Mouse (Mus musculus) intestine, embryonic 15.5 days (tissue): Measurements from ENCODE around the gene Armh3. TPM values are rescaled to one million over a fixed set of nuclear protein-coding genes. Genes with fewer than 3 reads are reported as not detected.

ENCODE experiments used
- ATAC-seq: fragments of 200-750 bp; cut with Nextera tagmentation; 2 replicates; pipeline ENCODE4 v1.8.0; 2017; ENCODE audit warnings: moderate TSS enrichment, moderate library complexity
- H3K27ac ChIP-seq: fragments of 300-500 bp; sonication (generic); 2 replicates; pipeline ENCODE4 v1.5.1; 2015; ENCODE audit warnings: mild to moderate bottlenecking, inconsistent platforms
- H3K27me3 ChIP-seq: fragments of 300-500 bp; sonication (generic); replicated peaks from 2 replicates; pipeline ENCODE4 v1.6.1; 2015; ENCODE audit warnings: inconsistent platforms
- H3K36me3 ChIP-seq: fragments of 300-500 bp; sonication (generic); 2 replicates; pipeline ENCODE4 v1.6.1; 2015; ENCODE audit warnings: inconsistent platforms
- H3K4me1 ChIP-seq: fragments of 300-500 bp; sonication (generic); replicated peaks from 2 replicates; pipeline ENCODE4 v1.6.1; 2015; ENCODE audit warnings: inconsistent platforms
- H3K4me2 ChIP-seq: fragments of 300-500 bp; sonication (generic); replicated peaks from 2 replicates; pipeline ENCODE4 v1.6.1; 2015; ENCODE audit warnings: mild to moderate bottlenecking, inconsistent platforms
- H3K4me3 ChIP-seq: fragments of 300-500 bp; sonication (generic); replicated peaks from 2 replicates; pipeline ENCODE4 v1.5.1; 2015; ENCODE audit warnings: inconsistent platforms
- H3K9ac ChIP-seq: fragments of 300-500 bp; sonication (generic); 2 replicates; pipeline ENCODE4 v1.6.1; 2015; ENCODE audit warnings: inconsistent platforms
- H3K9me3 ChIP-seq: fragments of 300-500 bp; sonication (generic); 2 replicates; pipeline ENCODE4 v1.6.1; 2016; ENCODE audit warnings: inconsistent platforms
- WGBS: fragments of 180-500 bp; shearing (Covaris S2); methylation state at CpG from one replicate; pipeline ENCODE4 v1.1.7; 2015; 5-methylcytosine and 5-hydroxymethylcytosine counted together
- polyA plus RNA-seq: library from polyadenylated mRNA; unstranded; fragments of >200 nt; fragmentation: Nextera tagmentation; extraction: Ambion mirVana; gene quantifications from 2 replicates; pipeline ENCODE4 v1.2.1, GENCODE M21; 2015

Gene Armh3
- polyA plus RNA-seq, 1 experiment from 2014 or later: 15.5 TPM

DNA sequence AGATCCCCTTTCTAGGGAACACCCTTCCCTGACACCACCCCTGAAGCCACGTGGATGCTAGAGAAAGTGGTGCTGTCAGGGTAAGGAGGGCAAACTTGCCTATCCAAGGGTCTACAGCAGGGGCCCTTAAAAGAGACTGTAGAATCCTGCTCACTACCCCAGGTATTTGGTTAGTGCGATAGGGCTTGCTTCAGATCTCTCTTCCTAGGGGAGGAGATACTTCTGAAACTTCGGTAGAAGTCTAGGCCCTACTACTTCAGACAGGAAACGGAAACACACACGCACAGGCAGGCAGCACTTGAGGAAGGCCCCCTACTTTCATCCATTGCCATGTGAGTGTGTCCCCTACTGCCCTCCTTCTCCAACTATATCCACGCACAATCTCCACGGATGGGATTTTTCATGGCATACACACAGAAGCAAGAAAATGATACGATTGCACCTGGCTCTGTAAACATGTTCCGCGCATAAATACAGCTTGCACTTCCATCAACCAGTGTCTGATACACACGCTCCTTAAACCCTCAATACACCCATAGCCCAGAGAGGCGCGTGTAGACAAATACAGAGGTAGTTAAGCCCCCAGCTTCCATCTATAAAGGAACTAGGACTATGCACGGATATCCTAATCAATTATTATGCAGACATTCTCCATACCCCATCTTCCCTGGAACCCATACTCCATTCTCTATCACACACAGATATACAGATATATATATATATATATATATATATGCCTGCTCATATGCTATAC lies 42.0 kb upstream of the Armh3 start:
- WGBS: 39% methylated on average over 14 of the region's 14 CpGs
- Histone ChIP-seq H3K4me2 (peak overlapping the region; percentile 90), H3K4me3 (peak overlapping the region; percentile 75), H3K4me1 (peaks cover 58% of the 10 kb centered on the region), H3K27me3 (no peaks in the 10 kb centered on the region), H3K36me3 (peaks cover 10% of the 10 kb centered on the region), H3K9me3 (no peaks in the 10 kb centered on the region), H3K27ac (peak overlapping the region; percentile 93), H3K9ac (peak overlapping the region; percentile 87)
- ATAC-seq: no peak

DNA sequence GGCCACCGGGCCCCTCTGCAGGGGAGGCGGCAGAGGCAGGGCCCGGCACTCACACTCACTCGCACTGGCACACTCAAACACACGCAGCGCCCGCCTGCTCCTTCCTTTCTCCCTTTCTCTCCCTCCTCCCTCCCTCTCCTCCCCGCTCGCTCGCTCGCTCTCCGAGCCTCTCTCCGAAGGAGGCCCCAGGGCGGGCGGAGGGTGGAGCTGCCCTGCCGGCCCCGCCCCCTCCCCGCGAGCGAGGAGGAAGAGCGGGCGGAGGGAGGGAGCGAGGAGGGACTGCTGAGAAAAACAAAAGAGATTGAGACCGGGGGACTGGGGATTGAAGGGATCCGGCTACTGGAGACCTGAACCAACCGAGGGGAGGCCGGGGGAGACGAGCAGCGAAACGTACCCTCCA lies 41.2 kb upstream of the Armh3 start:
- Histone ChIP-seq H3K4me2 (peak overlapping the region; percentile 90), H3K4me1 (peaks cover 58% of the 10 kb centered on the region), H3K9me3 (no peaks in the 10 kb centered on the region), H3K9ac (peak overlapping the region; percentile 87), H3K27ac (peak overlapping the region; percentile 93), H3K4me3 (peak overlapping the region; percentile 75), H3K36me3 (peaks cover 19% of the 10 kb centered on the region), H3K27me3 (no peaks in the 10 kb centered on the region)
- peak; percentile 83 for ATAC-seq
- 2% methylated on average over 24 of the region's 30 CpGs for WGBS

DNA sequence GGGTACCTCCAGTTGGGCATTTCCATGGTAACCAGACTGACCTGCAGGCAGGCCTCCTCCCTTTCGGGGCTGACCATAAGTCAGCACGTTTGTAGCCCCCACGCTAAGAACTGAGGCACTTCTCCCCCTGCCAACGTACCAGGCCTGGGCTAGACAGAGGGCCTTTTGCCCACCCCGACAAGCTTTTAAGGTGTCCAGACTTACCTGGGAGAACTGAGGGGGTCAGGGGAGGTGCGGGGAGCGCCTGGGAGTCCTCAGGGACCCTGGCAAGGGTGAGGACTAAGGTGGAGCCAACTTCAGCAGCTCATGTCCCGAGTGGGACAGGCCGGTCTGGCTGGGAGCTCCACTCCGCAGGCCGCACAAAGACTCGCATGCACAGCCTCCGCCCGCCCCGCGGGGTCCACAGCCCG lies 40.6 kb upstream of the Armh3 start:
- H3K27ac ChIP-seq: peak overlapping the region; percentile 93
- peak overlapping the region; percentile 87 for H3K9ac ChIP-seq
- peak overlapping the region; percentile 75 for H3K4me3 ChIP-seq
- peak; percentile 48 for ATAC-seq
- peak overlapping the region; percentile 90 for H3K4me2 ChIP-seq
- H3K27me3 ChIP-seq: no peaks in the 10 kb centered on the region
- peaks cover 55% of the 10 kb centered on the region for H3K4me1 ChIP-seq
- WGBS: 0% methylated on average over 17 of the region's 17 CpGs
- H3K9me3 ChIP-seq: no peaks in the 10 kb centered on the region
- peaks cover 25% of the 10 kb centered on the region for H3K36me3 ChIP-seq

DNA sequence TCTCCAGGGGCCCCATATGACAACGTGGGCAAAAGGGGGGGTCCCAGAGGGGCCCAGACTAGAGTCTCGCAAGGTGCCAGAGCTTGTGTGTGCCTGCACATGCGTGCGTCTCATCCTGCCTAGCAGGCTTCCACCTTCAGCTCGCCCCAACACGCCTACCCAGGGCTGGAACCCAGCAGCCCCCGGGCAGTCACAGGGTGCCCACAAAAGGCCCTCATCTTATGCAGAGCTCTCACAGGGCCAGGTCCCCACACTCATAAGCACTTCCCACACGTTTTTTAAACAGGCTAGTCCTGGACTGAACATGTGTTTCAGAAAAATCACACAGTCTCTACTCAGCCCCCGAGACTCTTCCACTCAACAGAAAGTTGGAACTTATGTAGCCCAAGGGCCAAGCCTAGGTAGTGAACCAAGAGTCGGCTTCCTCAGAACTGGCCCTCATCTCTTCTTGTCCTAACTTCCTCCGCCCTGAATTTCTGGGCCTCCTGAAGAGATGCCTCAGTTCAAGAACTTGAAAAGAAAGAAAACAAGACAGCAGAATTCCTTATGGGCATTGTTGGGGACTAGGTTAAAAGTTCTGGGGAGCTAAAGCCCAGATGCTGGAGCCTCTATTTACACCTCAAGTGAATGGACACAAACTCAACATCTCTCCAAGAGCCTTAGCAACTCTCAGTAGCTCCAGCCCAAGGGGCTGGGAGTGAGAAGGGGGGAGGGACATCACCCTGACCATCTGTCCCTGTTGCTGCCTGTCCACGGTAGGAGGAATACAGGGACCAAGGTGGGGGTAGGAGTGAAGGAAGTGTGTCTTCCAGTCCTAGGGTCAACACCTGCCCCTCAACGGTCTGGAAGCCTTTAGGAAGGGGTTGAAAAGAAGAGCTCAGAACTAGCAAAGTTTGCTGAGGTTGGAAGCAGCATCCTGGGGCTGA lies 39.9 kb upstream of the Armh3 start:
- Histone ChIP-seq H3K27ac (peak overlapping the region; percentile 93; the same call in 1 of the 2 replicates), H3K4me1 (peaks cover 50% of the 10 kb centered on the region), H3K4me2 (peak overlapping the region; percentile 90), H3K9me3 (no peaks in the 10 kb centered on the region), H3K36me3 (peaks cover 30% of the 10 kb centered on the region), H3K9ac (peak overlapping the region; percentile 87), H3K27me3 (no peaks in the 10 kb centered on the region), H3K4me3 (peak overlapping the region; percentile 75)
- 7% methylated on average over 13 of the region's 13 CpGs for WGBS
- ATAC-seq: no peak

DNA sequence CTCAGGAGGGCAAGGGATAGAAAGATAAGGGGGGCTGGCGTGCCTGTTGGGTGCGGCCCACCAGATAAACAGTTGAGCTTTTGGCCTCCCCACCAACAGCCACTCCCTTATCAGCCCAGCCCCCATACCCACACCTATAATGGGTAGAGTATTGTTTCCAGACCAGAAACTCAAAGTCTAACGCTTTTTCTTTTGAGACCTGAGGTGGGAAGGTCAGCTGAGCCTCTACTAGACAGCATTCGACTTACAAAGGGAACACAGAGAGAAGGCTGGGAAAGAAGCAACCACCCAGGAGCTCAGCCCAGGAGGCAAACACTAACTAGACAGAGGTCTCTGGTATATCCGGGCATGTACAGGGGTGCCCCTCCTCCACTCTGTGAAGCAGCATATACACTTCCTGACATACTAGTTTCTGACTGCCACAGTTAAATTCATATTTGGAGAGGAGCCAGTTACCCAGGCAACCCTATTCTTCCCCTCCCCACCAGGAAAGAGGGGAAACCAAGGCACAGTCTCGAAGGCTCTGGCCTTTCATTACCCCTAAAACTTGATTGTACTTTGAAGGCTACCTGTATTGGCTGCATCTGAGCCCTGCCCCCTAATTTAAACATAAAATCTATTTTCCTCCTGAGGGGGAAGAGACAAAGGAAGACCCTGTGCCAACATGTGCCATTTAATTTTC lies 39.1 kb upstream of the Armh3 start:
- H3K27me3 ChIP-seq: no peaks in the 10 kb centered on the region
- no peaks in the 10 kb centered on the region for H3K9me3 ChIP-seq
- peak overlapping the region; percentile 13 for H3K27ac ChIP-seq
- H3K36me3 ChIP-seq: peaks cover 37% of the 10 kb centered on the region
- H3K4me1 ChIP-seq: peaks cover 42% of the 10 kb centered on the region
- peak overlapping the region; percentile 75 for H3K4me3 ChIP-seq
- H3K4me2 ChIP-seq: peak overlapping the region; percentile 90
- 24% methylated on average over 6 of the region's 6 CpGs for WGBS
- ATAC-seq: no peak
- H3K9ac ChIP-seq: peak overlapping the region; percentile 87

DNA sequence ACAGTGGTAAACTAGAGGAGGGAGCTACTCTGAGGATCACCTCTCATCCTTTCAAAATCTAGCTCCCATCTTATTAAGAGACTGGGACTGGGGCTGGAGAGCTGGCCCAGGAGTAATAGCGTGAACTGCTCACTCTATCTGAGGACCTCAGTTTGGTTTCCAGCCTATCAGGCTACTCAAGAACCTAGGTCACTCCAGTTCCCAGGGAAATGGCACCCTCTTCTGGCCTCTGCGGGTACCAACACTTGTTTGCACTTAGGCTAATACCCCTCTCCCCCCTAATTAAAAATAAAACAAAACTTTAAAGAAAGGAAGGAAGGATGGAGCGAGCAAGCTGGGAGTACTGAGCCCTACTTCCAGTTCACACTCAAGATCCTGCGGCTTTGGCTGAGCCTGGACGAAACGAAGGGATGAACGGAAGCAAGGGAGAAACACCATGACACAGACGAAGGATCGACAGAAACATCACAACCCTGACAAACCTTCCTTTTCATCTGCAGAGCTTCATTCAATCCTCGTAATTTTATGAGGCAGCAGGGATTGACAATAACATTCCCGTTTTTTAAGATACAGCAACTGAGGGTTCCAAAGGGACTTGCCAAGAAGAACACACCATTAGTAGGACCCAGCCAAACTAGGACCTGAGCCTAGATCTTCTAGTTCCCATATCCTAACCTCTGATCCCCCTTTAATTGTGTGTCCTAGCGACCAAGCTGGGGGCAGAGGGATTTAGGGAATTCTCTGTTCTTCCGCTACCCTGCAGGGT lies 38.4 kb upstream of the Armh3 start:
- peaks cover 36% of the 10 kb centered on the region for H3K4me1 ChIP-seq
- no peak overlapping the region for H3K27ac ChIP-seq
- H3K36me3 ChIP-seq: peaks cover 44% of the 10 kb centered on the region
- 74% methylated on average over 13 of the region's 13 CpGs for WGBS
- no peak overlapping the region; the same call in 1 of the 2 replicates for H3K9ac ChIP-seq
- H3K4me2 ChIP-seq: peak overlapping the region; percentile 90
- no peak for ATAC-seq
- peak overlapping the region; percentile 75 for H3K4me3 ChIP-seq
- H3K9me3 ChIP-seq: no peaks in the 10 kb centered on the region
- H3K27me3 ChIP-seq: no peaks in the 10 kb centered on the region

DNA sequence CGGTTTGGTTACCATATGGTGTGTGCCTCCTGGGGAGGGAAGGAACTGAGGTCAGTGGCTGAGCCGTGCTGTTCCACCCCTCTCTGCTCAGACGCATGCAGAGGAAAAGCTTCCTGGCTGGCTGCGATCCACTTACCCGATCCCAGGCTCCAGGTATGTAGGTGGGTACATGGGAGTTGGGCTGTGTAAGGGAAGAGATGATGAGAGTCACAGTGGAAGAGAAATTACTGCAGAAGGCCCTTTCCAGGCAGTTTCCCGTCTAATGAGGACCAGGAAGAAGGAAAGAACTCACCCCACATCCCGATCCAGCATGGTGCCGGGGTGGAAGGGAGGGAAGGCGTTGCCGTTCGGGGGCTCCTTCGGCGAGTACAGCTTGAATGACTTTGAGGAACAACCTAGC lies 37.7 kb upstream of the Armh3 start:
- no peaks in the 10 kb centered on the region for H3K9me3 ChIP-seq
- no peak overlapping the region for H3K4me2 ChIP-seq
- peaks cover 29% of the 10 kb centered on the region for H3K4me1 ChIP-seq
- no peak overlapping the region for H3K4me3 ChIP-seq
- H3K27ac ChIP-seq: no peak overlapping the region
- no peaks in the 10 kb centered on the region for H3K27me3 ChIP-seq
- H3K36me3 ChIP-seq: peaks cover 45% of the 10 kb centered on the region
- H3K9ac ChIP-seq: no peak overlapping the region
- ATAC-seq: no peak
- WGBS: 90% methylated on average over 13 of the region's 13 CpGs

DNA sequence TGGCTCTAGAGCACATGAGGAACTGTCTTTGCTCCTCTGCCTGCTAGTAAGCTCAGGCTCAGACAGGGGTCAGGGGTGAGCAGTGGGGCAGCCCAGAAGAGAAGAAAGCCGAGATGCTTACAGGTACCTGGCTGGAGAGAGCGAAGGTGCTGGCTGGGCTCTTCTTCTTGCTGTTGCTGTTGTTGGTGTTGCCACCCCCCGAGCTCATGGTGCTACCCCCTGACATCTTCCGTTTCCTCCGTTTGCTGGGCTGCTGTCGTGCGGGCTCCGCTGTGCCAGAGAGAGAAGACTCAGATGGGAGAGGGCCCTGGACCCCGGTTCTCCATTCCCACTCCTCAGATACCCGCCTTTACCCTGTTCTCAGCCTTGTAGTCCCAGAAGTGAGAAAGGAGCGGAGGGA lies 35.6 kb upstream of the Armh3 start:
- H3K9me3 ChIP-seq: no peaks in the 10 kb centered on the region
- no peaks in the 10 kb centered on the region for H3K27me3 ChIP-seq
- H3K27ac ChIP-seq: no peak overlapping the region
- H3K4me2 ChIP-seq: no peak overlapping the region
- no peak for ATAC-seq
- 95% methylated on average over 11 of the region's 11 CpGs for WGBS
- H3K36me3 ChIP-seq: peaks cover 45% of the 10 kb centered on the region
- peaks cover 17% of the 10 kb centered on the region for H3K4me1 ChIP-seq
- H3K4me3 ChIP-seq: no peak overlapping the region
- no peak overlapping the region for H3K9ac ChIP-seq

DNA sequence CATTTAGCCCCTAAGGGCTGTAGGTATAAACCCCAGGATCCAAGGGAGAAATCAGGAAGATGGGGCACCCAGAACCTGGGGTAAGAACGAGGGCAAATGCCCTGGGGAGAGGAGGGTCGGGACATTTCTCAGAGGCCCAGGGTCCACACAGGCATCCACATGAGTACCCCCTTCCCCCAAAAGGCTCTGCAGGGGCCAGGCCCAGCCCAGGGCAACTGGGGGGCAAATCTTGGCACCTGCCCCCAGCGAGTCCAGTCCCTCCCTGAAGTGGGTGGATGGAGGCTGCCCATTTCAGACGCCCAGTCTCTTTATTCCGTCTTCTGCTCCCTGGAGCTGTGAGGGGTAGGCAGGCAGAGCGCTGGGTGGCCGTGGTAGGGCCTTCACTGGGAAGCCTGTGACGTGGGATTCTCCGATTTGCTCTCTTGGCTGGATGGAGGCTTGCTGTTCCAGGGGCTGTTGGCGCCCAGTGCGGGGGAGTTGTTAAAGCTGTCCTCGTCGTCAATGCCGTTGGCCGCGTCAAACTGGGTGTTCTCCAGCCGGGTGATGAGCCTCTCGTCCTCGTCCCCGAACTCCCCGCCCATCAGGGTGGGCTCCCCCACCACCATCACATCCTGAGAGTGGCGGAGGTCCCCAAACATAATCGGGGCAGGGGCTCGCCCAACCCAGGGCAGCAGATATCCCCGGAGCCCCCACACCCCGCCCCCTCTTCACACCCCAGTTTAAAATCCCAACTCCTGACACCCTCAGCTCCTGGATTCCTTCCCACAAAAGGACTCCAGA lies 34.6 kb upstream of the Armh3 start:
- ATAC-seq: no peak
- H3K4me3 ChIP-seq: no peak overlapping the region
- no peak overlapping the region for H3K27ac ChIP-seq
- WGBS: 88% methylated on average over 26 of the region's 26 CpGs
- H3K9me3 ChIP-seq: no peaks in the 10 kb centered on the region
- H3K36me3 ChIP-seq: peaks cover 45% of the 10 kb centered on the region
- H3K27me3 ChIP-seq: no peaks in the 10 kb centered on the region
- no peak overlapping the region for H3K4me2 ChIP-seq
- peaks cover 13% of the 10 kb centered on the region for H3K4me1 ChIP-seq
- no peak overlapping the region for H3K9ac ChIP-seq

DNA sequence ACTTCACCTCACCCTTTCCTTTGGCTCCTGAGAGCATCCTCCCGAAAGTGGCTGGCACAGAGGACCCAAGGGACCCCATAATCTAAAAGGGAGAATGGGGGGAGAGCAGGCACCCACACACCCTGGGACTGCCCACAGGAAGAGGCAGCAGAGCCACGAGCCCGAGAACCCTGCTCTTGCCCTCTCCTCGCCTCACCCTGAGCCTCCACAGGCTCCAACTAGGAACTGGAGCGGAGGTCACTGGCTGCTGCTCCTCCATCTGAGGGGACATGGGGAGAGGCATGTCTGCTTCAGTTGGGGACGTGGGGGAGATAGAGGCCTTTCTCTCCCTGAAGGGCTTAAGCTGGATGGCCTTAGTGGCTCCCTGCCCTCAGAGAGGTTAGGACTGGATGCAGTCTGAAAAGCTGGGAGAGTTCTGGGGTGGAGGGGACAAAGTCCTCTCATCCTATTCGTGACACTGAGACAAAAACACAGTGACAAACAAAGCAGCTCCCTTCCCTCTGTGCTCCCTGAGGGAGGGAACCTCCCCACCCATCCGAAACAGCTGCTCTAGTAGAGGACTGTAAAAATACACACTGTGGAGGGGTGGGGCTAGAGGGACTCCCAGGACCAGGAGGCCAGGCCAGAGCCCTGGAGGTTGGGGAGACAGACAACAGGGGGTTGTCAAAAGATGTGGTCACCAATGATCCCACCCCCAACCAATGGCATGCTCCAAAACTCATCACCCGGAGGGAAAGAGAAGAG lies 33.6 kb upstream of the Armh3 start:
- H3K4me3 ChIP-seq: no peak overlapping the region
- ATAC-seq: peak; percentile 50; the same call in 1 of the 2 replicates
- 76% methylated on average over 9 of the region's 9 CpGs for WGBS
- peaks cover 45% of the 10 kb centered on the region for H3K36me3 ChIP-seq
- no peaks in the 10 kb centered on the region for H3K9me3 ChIP-seq
- H3K4me2 ChIP-seq: no peak overlapping the region
- no peaks in the 10 kb centered on the region for H3K27me3 ChIP-seq
- no peak overlapping the region for H3K27ac ChIP-seq
- peaks cover 2% of the 10 kb centered on the region for H3K4me1 ChIP-seq
- no peak overlapping the region for H3K9ac ChIP-seq
